Mouse (Mus musculus) embryonic facial prominence, embryonic 11.5 days (tissue): ENCODE measurements around the gene Efhd1. TPM values are rescaled to one million over a fixed set of nuclear protein-coding genes. Genes with fewer than 3 reads are reported as not detected.

ENCODE experiments used
- ATAC-seq: fragments of 200-750 bp; cut with Nextera tagmentation; replicated peaks from 2 replicates; pipeline ENCODE4 v1.8.0; 2017; ENCODE audit warnings: low read depth; ENCODE audit not compliant: insufficient number of reproducible peaks, low FRiP score, low TSS enrichment
- DNase-seq: peaks from one replicate; pipeline ENCODE4 v3.0.0-alpha.2; 2015; ENCODE audit warnings: low spot score
- H3K27ac ChIP-seq: fragments of 300-500 bp; sonication (generic); replicated peaks from 2 replicates; pipeline ENCODE4 v1.5.1; 2014; ENCODE audit warnings: mild to moderate bottlenecking, low read depth, low read length, control low read depth
- H3K27me3 ChIP-seq: fragments of 300-500 bp; sonication (generic); 2 replicates; pipeline ENCODE4 v1.6.1; 2014; ENCODE audit warnings: mild to moderate bottlenecking, low read length, moderate library complexity, mixed read lengths; ENCODE audit not compliant: control insufficient read depth, insufficient read depth
- H3K36me3 ChIP-seq: fragments of 300-500 bp; sonication (generic); replicated peaks from 2 replicates; pipeline ENCODE4 v1.6.1; 2014; ENCODE audit warnings: low read depth, mild to moderate bottlenecking, low read length, moderate library complexity, mixed read lengths; ENCODE audit not compliant: control insufficient read depth, insufficient read depth
- H3K4me1 ChIP-seq: fragments of 300-500 bp; sonication (generic); 2 replicates; pipeline ENCODE4 v1.6.1; 2014; ENCODE audit warnings: low read length, mixed read lengths; ENCODE audit not compliant: control insufficient read depth, insufficient read depth
- H3K4me2 ChIP-seq: fragments of 300-500 bp; sonication (generic); 2 replicates; pipeline ENCODE4 v1.6.1; 2014; ENCODE audit warnings: low read depth, mild to moderate bottlenecking, control low read depth, low read length, moderate library complexity
- H3K4me3 ChIP-seq: fragments of 300-500 bp; sonication (generic); 2 replicates; pipeline ENCODE4 v1.5.1; 2014; ENCODE audit warnings: low read depth, low read length, control low read depth
- H3K9ac ChIP-seq: fragments of 300-500 bp; sonication (generic); replicated peaks from 2 replicates; pipeline ENCODE4 v1.6.1; 2014; ENCODE audit warnings: mild to moderate bottlenecking, control low read depth, low read length
- H3K9me3 ChIP-seq: fragments of 300-500 bp; sonication (generic); replicated peaks from 2 replicates; pipeline ENCODE4 v1.6.1; 2016; ENCODE audit warnings: mild to moderate bottlenecking, low read length, inconsistent platforms, mixed read lengths; ENCODE audit not compliant: control insufficient read depth
- WGBS: fragments of 180-500 bp; shearing (Covaris S2); extraction: QIAGEN DNeasy Blood & Tissue Kit; methylation state at CpG from one replicate; pipeline ENCODE4 v1.1.7; 2014; 5-methylcytosine and 5-hydroxymethylcytosine counted together
- polyA plus RNA-seq: library from polyadenylated mRNA; unstranded; fragments of >200 nt; fragmentation: Nextera tagmentation; extraction: Ambion mirVana; gene quantifications from 2 replicates; pipeline ENCODE4 v1.2.1, GENCODE M21; 2014

The Efhd1 gene
- polyA plus RNA-seq, 1 experiment from 2014 or later, result 1.1 TPM

- Histone ChIP-seq H3K9ac (no peak overlapping the region), H3K27me3 (no peaks in the 10 kb centered on the region), H3K4me1 (no peaks in the 10 kb centered on the region), H3K36me3 (no peaks in the 10 kb centered on the region), H3K27ac (no peak overlapping the region), H3K4me3 (no peak overlapping the region), H3K9me3 (peaks cover 4% of the 10 kb centered on the region), H3K4me2 (no peak overlapping the region)
- DNase-seq (no peak), ATAC-seq (no peak)
- WGBS, result 79% methylated on average over 2 of the region's 2 CpGs
Measured at GRCm38 (mm10) chr1:87315894-87316293, 51.7 kb downstream of the Efhd1 start.

- ATAC-seq, result no peak
- WGBS, result 66% methylated on average over 3 of the region's 3 CpGs
- Histone ChIP-seq H3K9ac (no peak overlapping the region), H3K36me3 (no peaks in the 10 kb centered on the region), H3K27ac (no peak overlapping the region), H3K4me1 (no peaks in the 10 kb centered on the region), H3K4me2 (no peak overlapping the region), H3K9me3 (peaks cover 4% of the 10 kb centered on the region), H3K4me3 (no peak overlapping the region), H3K27me3 (no peaks in the 10 kb centered on the region)
- no peak for DNase-seq
Measured at GRCm38 (mm10) chr1:87316672-87317071, 52.5 kb downstream of the Efhd1 start.

- H3K9me3 ChIP-seq, result peaks cover 4% of the 10 kb centered on the region
- no peaks in the 10 kb centered on the region for H3K4me1 ChIP-seq
- ATAC-seq (no peak), DNase-seq (no peak)
- H3K36me3 ChIP-seq, result no peaks in the 10 kb centered on the region
- no peak overlapping the region for H3K9ac ChIP-seq
- WGBS, result 5% methylated on average over 1 of the region's 1 CpGs
- H3K27me3 ChIP-seq, result no peaks in the 10 kb centered on the region
- no peak overlapping the region for H3K4me2 ChIP-seq
- H3K27ac ChIP-seq, result no peak overlapping the region
- no peak overlapping the region for H3K4me3 ChIP-seq
Measured at GRCm38 (mm10) chr1:87321071-87321470, 56.9 kb downstream of the Efhd1 start.

GRCm38 (mm10) chr1:87322778-87323177, 58.6 kb downstream of the Efhd1 start:
- 91% methylated on average over 3 of the region's 3 CpGs for WGBS
- Histone ChIP-seq H3K9ac (no peak overlapping the region), H3K4me1 (no peaks in the 10 kb centered on the region), H3K4me3 (no peak overlapping the region), H3K27ac (no peak overlapping the region), H3K36me3 (no peaks in the 10 kb centered on the region), H3K4me2 (no peak overlapping the region), H3K27me3 (no peaks in the 10 kb centered on the region), H3K9me3 (peaks cover 4% of the 10 kb centered on the region)
- DNase-seq (no peak), ATAC-seq (no peak)

GRCm38 (mm10) chr1:87324649-87325048, 60.5 kb downstream of the Efhd1 start:
- DNase-seq (no peak), ATAC-seq (no peak)
- Histone ChIP-seq H3K4me2 (no peak overlapping the region), H3K9me3 (peaks cover 2% of the 10 kb centered on the region), H3K4me3 (no peak overlapping the region), H3K36me3 (no peaks in the 10 kb centered on the region), H3K27ac (no peak overlapping the region), H3K9ac (no peak overlapping the region), H3K27me3 (no peaks in the 10 kb centered on the region), H3K4me1 (no peaks in the 10 kb centered on the region)

GRCm38 (mm10) chr1:87326742-87327163, 62.6 kb downstream of the Efhd1 start, which contains the start of gene Gigyf2:
Gene Gigyf2 (plus strand): TSS chr1:87326998.
- peak within 1 kb of the TSS; percentile 98 for H3K4me3 ChIP-seq
- H3K27ac ChIP-seq, result peak within 1 kb of the TSS; percentile 92
- no peaks in the 10 kb centered on the region for H3K36me3 ChIP-seq
- peak within 1 kb of the TSS; percentile 79 for H3K4me2 ChIP-seq
- H3K9ac ChIP-seq, result peak within 1 kb of the TSS; percentile 94
- ATAC-seq (peak; percentile 95), DNase-seq (peak; percentile 96)
- no peaks in the 10 kb centered on the region for H3K27me3 ChIP-seq
- H3K4me1 ChIP-seq, result no peaks in the 10 kb centered on the region
- under 1% methylated on average over 16 of the region's 36 CpGs for WGBS
- no peaks in the 10 kb centered on the region for H3K9me3 ChIP-seq

- H3K4me3 ChIP-seq, result peak overlapping the region; percentile 98
- H3K27me3 ChIP-seq, result no peaks in the 10 kb centered on the region
- no peaks in the 10 kb centered on the region for H3K4me1 ChIP-seq
- peak overlapping the region; percentile 79 for H3K4me2 ChIP-seq
- under 1% methylated on average over 34 of the region's 53 CpGs for WGBS
- H3K36me3 ChIP-seq, result no peaks in the 10 kb centered on the region
- H3K27ac ChIP-seq, result peak overlapping the region; percentile 92
- H3K9ac ChIP-seq, result peak overlapping the region; percentile 94
- no peaks in the 10 kb centered on the region for H3K9me3 ChIP-seq
- DNase-seq, result peak; percentile 44
- ATAC-seq, result peak; percentile 66
Measured at GRCm38 (mm10) chr1:87327165-87327861, 63.1 kb downstream of the Efhd1 start.

- no peak overlapping the region for H3K27ac ChIP-seq
- WGBS, result 93% methylated on average over 4 of the region's 4 CpGs
- no peak overlapping the region for H3K4me2 ChIP-seq
- H3K27me3 ChIP-seq, result no peaks in the 10 kb centered on the region
- no peaks in the 10 kb centered on the region for H3K9me3 ChIP-seq
- DNase-seq (no peak), ATAC-seq (no peak)
- no peaks in the 10 kb centered on the region for H3K36me3 ChIP-seq
- no peak overlapping the region for H3K9ac ChIP-seq
- H3K4me1 ChIP-seq, result no peaks in the 10 kb centered on the region
- no peak overlapping the region for H3K4me3 ChIP-seq
Measured at GRCm38 (mm10) chr1:87331774-87332173, 67.6 kb downstream of the Efhd1 start.
